Mouse (Mus musculus) kidney, embryonic 16.5 days (tissue): ENCODE results near the gene Auh. TPM values are rescaled to one million over a fixed set of nuclear protein-coding genes. Genes with fewer than 3 reads are reported as not detected.

Source experiments
- ATAC-seq: fragments of 200-750 bp; cut with Nextera tagmentation; 2 replicates; pipeline ENCODE4 v1.8.0; 2017; ENCODE audit warnings: moderate TSS enrichment; ENCODE audit not compliant: low FRiP score, low TSS enrichment
- H3K27ac ChIP-seq: fragments of 300-500 bp; sonication (generic); 2 replicates; pipeline ENCODE4 v1.5.1; 2014; ENCODE audit warnings: low read length
- H3K27me3 ChIP-seq: fragments of 300-500 bp; sonication (generic); 2 replicates; pipeline ENCODE4 v1.6.1; 2014; ENCODE audit warnings: low read length, control low read depth, mixed read lengths; ENCODE audit not compliant: insufficient read depth
- H3K36me3 ChIP-seq: fragments of 300-500 bp; sonication (generic); 2 replicates; pipeline ENCODE4 v1.6.1; 2014; ENCODE audit warnings: low read length, control low read depth, mixed read lengths; ENCODE audit not compliant: insufficient read depth
- H3K4me1 ChIP-seq: fragments of 300-500 bp; sonication (generic); 2 replicates; pipeline ENCODE4 v1.6.1; 2014; ENCODE audit warnings: low read length, control low read depth, mixed read lengths; ENCODE audit not compliant: insufficient read depth
- H3K4me2 ChIP-seq: fragments of 300-500 bp; sonication (generic); replicated peaks from 2 replicates; pipeline ENCODE4 v1.6.1; 2014; ENCODE audit warnings: low read depth, low read length
- H3K4me3 ChIP-seq: fragments of 300-500 bp; sonication (generic); 2 replicates; pipeline ENCODE4 v1.5.1; 2014; ENCODE audit warnings: mild to moderate bottlenecking, low read length
- H3K9ac ChIP-seq: fragments of 300-500 bp; sonication (generic); replicated peaks from 2 replicates; pipeline ENCODE4 v1.6.1; 2014; ENCODE audit warnings: low read length
- H3K9me3 ChIP-seq: fragments of 300-500 bp; sonication (generic); 2 replicates; pipeline ENCODE4 v1.6.1; 2016; ENCODE audit warnings: low read length, control low read depth
- whole genome bisulfite sequencing: fragments of 180-500 bp; shearing (Covaris S2); extraction: QIAGEN DNeasy Blood & Tissue Kit; methylation state at CpG from one replicate; pipeline ENCODE4 v1.1.7; 2014; 5-methylcytosine and 5-hydroxymethylcytosine counted together
- polyA plus RNA-seq: library from polyadenylated mRNA; unstranded; fragments of >200 nt; fragmentation: Nextera tagmentation; extraction: Ambion mirVana; gene quantifications from 2 replicates; pipeline ENCODE4 v1.2.1, GENCODE M21; 2015

Auh gene
- polyA plus RNA-seq, 1 experiment from 2014 or later: 68.0 TPM

DNA sequence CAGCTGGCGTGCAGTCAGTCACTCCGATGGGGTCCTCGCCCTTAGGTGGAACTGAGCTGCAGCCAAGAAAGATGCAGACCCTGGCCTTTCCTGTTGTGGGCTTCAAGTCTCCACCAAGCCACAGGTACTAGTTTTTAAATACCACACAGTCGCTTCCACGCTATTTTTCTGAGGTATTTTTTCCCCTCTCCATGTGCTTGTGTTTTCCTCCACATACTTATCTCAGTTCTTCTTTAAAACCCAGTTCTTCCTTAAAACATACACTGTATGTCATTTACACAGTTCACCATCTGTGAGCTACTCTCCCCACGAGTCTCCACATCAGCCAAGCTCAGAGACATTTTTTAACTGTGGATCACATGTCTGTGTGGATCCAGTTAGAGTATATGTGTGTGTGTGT lies 41.4 kb upstream of the Auh start:
- no peak for ATAC-seq
- WGBS: 81% methylated on average over 6 of the region's 6 CpGs
- Histone ChIP-seq H3K4me3 (no peak overlapping the region), H3K9me3 (no peaks in the 10 kb centered on the region), H3K9ac (no peak overlapping the region), H3K4me1 (peaks cover 4% of the 10 kb centered on the region), H3K27me3 (no peaks in the 10 kb centered on the region), H3K36me3 (peaks cover 27% of the 10 kb centered on the region), H3K4me2 (no peak overlapping the region), H3K27ac (no peak overlapping the region)

DNA sequence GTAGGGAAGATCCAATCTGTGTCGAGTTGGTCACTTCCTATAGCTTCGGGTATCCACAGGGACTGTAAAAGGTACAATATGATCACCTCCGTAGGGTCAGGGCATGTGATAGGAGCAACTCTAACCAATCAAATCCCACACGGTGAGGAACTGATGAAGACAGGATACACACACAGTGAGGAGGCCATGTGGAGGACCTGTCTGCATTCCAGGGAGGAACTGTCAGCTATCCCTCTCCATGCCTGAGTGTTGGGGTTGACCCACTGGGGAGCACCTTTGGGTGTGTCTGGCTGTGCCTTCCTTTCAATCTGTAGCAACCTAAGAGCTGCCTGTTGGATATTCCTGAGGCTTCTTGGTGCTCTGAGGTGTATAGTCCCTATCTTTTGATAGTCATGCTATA lies 33.4 kb upstream of the Auh start:
- Histone ChIP-seq H3K36me3 (peaks cover 26% of the 10 kb centered on the region), H3K9me3 (no peaks in the 10 kb centered on the region), H3K4me1 (no peaks in the 10 kb centered on the region), H3K4me2 (no peak overlapping the region), H3K27ac (no peak overlapping the region), H3K27me3 (no peaks in the 10 kb centered on the region), H3K4me3 (no peak overlapping the region), H3K9ac (no peak overlapping the region)
- ATAC-seq: no peak
- 88% methylated on average over 4 of the region's 4 CpGs for WGBS

DNA sequence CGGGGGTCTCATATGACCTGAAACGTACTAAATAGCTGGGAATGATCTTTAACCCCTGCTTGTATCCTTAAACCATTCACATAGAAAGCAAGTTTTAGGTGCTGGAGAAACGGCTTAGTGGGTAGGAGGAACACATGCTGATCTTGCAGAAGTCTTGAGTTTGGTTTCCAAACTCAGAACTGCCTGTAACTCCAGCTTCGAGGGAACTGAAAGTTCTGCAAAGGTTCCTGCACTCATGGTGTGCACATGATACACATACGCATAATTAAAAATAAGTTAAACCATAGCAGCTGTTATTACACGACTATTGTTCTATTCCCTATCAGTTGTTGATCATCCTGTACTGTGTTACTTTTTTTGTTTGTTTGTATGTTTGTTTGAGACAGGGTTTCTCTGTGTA lies 32.9 kb upstream of the Auh start:
- Histone ChIP-seq H3K9me3 (no peaks in the 10 kb centered on the region), H3K4me3 (no peak overlapping the region), H3K27me3 (no peaks in the 10 kb centered on the region), H3K9ac (no peak overlapping the region), H3K4me2 (no peak overlapping the region), H3K36me3 (peaks cover 20% of the 10 kb centered on the region), H3K27ac (no peak overlapping the region), H3K4me1 (no peaks in the 10 kb centered on the region)
- WGBS: 86% methylated on average over 6 of the region's 6 CpGs
- ATAC-seq: no peak

DNA sequence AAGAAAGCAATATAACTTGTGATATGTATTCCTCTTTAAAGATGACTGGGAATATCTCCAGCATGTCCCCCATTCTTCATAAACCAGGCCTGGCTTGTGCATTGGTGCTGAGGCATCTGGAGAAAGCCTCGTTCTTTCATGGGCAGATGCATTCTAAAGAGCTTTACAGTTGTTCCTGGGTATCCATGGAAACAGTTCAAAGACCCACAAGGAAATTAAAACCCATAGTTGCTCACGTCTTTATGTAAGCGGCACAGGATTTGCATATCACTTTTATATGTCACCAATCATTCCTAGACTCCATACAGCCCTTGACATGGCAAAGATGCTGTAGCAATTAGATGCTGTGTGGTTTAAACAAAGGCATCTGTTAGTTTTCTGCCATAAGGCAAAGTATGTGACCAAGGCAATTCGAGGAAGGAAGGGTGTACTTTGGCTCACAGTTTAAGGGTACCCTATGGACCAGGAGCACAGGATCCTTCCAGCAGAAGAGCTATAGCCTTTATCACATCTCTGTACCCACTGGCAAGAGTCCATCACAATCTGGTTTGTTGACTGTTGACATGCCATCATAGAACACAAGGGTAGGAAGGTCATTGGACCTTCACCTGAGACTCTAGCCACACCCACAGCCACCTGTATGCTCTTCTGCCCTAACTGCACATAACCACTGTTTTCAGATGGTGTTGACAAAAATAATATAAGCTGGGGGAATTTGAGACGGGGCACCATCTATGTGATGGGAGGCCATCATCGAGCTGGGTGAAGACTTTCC lies 24.5 kb upstream of the Auh start:
- no peaks in the 10 kb centered on the region for H3K27me3 ChIP-seq
- H3K4me1 ChIP-seq: no peaks in the 10 kb centered on the region
- no peaks in the 10 kb centered on the region for H3K36me3 ChIP-seq
- H3K9ac ChIP-seq: no peak overlapping the region
- H3K4me3 ChIP-seq: no peak overlapping the region
- no peaks in the 10 kb centered on the region for H3K9me3 ChIP-seq
- ATAC-seq: no peak
- 85% methylated on average over 6 of the region's 6 CpGs for WGBS
- H3K4me2 ChIP-seq: no peak overlapping the region
- H3K27ac ChIP-seq: no peak overlapping the region

DNA sequence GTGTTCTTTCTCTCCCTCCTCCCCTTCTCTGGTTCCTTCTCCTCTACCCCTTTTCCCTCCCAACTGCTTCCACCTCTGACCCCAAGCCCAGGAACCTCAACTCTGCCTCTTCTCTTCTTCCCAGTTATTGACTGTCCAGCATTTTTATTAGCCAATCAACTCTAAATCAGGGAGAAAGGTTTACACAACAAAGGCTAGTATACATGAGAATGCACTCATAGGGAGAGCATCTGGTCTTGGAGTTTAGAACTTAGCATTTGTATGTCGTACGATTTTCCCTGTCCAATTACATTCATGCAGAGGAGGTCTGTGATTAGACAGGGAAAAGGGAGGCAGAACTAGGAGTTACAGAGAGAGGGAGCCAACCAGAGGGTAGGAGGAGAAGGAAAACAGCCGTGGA lies 19.7 kb upstream of the Auh start:
- ATAC-seq: no peak
- WGBS: 81% methylated on average over 3 of the region's 3 CpGs
- no peaks in the 10 kb centered on the region for H3K9me3 ChIP-seq

DNA sequence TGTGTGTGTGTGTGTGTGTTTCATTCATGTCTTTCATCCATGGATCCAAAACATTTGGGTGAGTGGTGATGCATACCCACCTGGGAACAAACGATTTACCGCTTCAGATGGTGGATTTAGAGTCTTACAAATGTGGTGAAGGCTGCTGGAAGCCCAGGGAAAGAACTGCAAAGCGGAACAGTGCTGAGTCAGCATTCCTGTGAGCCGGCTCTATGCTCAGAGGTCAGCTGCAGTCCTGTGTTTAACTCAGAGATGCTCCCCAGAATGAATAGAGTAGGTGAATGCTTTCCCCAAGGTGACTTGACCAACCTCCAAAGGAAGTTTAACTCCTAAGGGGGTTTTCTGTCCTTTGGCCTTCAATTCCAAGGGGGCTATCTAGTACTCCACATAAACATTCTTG lies 18.1 kb upstream of the Auh start:
- ATAC-seq: no peak
- H3K4me1 ChIP-seq: no peaks in the 10 kb centered on the region
- H3K36me3 ChIP-seq: no peaks in the 10 kb centered on the region
- no peaks in the 10 kb centered on the region for H3K27me3 ChIP-seq
- WGBS: 75% methylated on average over 4 of the region's 4 CpGs
- H3K4me2 ChIP-seq: no peak overlapping the region
- no peak overlapping the region for H3K4me3 ChIP-seq
- H3K27ac ChIP-seq: no peak overlapping the region
- no peak overlapping the region for H3K9ac ChIP-seq
- no peaks in the 10 kb centered on the region for H3K9me3 ChIP-seq

More for the DNA sequence above, 19.7 kb upstream of the Auh start:
- Histone ChIP-seq H3K27me3 (no peaks in the 10 kb centered on the region), H3K27ac (no peak overlapping the region), H3K4me3 (no peak overlapping the region), H3K9ac (no peak overlapping the region), H3K4me2 (no peak overlapping the region), H3K4me1 (no peaks in the 10 kb centered on the region), H3K36me3 (no peaks in the 10 kb centered on the region)

DNA sequence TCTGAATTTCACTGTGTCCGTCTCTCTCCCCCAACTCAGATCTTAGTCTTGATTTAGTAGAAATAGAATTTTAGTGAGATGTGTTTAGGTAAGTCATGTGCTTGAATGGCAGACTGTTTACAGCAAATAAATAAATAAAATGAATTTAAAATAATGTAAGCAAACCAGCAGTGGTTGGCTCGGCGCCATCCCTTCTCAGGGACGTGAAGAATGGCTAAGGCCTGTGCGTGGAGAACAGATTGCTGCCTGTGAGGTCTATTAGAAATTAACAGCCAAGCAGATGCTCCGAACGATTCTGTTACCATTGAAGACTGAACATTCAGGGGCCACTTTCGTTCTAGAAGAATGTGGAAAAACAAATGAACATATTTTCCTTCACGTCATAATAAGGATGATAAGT lies 16.3 kb upstream of the Auh start:
- Histone ChIP-seq H3K27ac (no peak overlapping the region), H3K27me3 (no peaks in the 10 kb centered on the region), H3K36me3 (no peaks in the 10 kb centered on the region), H3K4me2 (no peak overlapping the region), H3K9ac (no peak overlapping the region), H3K9me3 (no peaks in the 10 kb centered on the region), H3K4me1 (no peaks in the 10 kb centered on the region), H3K4me3 (no peak overlapping the region)
- no peak for ATAC-seq
- 79% methylated on average over 9 of the region's 9 CpGs for WGBS

DNA sequence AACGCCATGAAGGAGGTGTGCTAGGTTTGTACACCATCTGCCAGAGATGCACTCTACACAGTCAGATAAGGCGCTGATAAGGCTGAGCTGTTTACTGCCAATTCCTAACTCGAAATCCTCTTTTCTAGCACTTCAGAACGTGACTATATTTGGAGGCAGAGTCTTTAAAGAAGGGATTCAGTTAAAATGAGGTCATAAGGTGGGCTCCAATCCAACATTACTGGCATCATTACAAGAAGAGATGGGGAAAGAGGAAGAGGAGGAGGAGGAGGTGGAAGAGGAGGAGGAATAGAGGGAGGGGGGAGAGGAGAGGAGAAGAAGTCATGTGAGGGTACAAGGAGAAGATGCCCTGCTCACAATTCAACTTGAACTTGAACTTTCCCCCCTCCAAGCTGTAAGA lies 14.6 kb upstream of the Auh start:
- WGBS: 73% methylated on average over 4 of the region's 4 CpGs
- H3K27ac ChIP-seq: no peak overlapping the region
- no peaks in the 10 kb centered on the region for H3K9me3 ChIP-seq
- no peaks in the 10 kb centered on the region for H3K36me3 ChIP-seq
- H3K27me3 ChIP-seq: no peaks in the 10 kb centered on the region
- no peak overlapping the region for H3K4me3 ChIP-seq
- H3K4me1 ChIP-seq: no peaks in the 10 kb centered on the region
- no peak overlapping the region for H3K9ac ChIP-seq
- no peak for ATAC-seq
- no peak overlapping the region for H3K4me2 ChIP-seq

DNA sequence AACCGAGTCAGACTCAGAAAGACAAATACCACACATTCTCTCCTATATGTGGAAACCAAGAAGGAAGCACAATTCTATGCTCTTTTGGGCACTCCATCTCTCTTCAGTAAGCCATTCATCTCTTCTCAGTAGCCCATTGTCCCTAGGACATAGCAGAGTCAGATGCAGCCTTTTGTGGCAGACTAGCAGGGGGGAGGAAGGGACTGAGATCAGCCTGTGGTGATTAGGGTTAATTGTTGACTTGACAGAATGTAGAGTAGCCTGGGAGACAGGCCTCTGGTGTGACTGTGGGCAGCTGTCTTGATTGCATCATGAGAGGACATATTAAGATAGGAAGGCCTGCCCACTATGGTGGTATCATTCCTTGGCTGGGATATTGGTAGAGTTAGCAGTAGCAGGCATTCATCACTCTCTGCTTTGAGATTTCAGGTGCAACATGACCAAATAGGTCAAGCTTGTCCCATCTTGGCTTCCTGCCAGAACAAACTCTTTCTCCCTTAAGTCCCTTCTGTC lies 13.5 kb upstream of the Auh start:
- H3K27ac ChIP-seq: no peak overlapping the region

DNA sequence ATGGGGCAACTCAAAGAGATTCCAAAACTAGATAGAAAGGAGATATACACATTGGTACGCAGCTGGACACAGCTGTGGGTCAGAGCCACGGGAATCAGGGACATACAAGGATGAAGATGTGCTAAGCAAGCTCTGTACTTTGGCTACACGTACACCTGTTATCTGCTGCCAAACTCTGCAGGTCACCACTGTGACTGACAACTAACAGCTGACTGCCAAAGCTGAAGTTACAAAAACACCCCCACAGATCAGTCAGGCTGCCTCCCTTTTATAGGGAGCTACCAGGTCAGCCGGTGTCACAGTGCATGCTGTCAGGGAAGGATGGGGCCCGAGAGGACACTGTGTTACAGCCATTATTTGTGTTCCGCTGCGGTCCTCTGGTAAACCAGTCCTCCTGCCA lies 11.5 kb upstream of the Auh start:
- Histone ChIP-seq H3K4me1 (no peaks in the 10 kb centered on the region), H3K27me3 (no peaks in the 10 kb centered on the region), H3K4me3 (no peak overlapping the region), H3K27ac (no peak overlapping the region), H3K9me3 (no peaks in the 10 kb centered on the region), H3K9ac (no peak overlapping the region), H3K36me3 (no peaks in the 10 kb centered on the region), H3K4me2 (no peak overlapping the region)
- no peak for ATAC-seq
- WGBS: 64% methylated on average over 7 of the region's 7 CpGs

More for the DNA sequence above, 13.5 kb upstream of the Auh start:
- Histone ChIP-seq H3K27me3 (no peaks in the 10 kb centered on the region), H3K4me3 (no peak overlapping the region), H3K36me3 (no peaks in the 10 kb centered on the region), H3K9me3 (no peaks in the 10 kb centered on the region), H3K9ac (no peak overlapping the region), H3K4me1 (no peaks in the 10 kb centered on the region), H3K4me2 (no peak overlapping the region)
- WGBS: 89% methylated on average over 1 of the region's 1 CpGs
- ATAC-seq: no peak
